21 mouse cellular contexts compared by ENCODE assay signal in the genomic region with DNA sequence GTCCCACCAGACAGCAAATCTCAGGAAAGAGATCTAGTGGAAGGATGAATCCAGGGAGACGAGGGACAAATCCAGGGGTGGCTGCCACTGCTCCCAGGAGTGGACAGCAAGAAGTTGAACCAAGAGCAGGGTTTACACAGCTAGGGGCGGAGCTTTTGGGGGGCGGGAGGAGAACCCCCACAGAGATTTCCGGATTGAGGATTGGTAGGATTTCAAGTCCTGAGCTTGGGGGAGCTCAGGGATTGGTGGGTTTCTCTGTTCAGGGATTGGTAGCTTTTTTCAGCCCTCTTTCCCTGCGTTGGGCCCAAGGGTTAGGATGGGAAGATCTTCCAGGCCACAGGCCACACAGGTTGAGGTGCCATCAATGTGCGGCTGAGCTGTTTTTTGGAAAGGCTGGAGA. TPM values are rescaled to one million over a fixed set of nuclear protein-coding genes. Genes with fewer than 3 reads are reported as not detected.
DNase-seq lines count a peak whose midpoint lies in the region; TF ChIP-seq lines count a peak whose summit lies in the region.
"Had no signal": no experiment of that assay in that cellular context is flagged by ENCODE, and none has a peak within 500 bp of the region (broad histone marks: within the 10 kb centered on the region; RNA-seq: fewer than 3 reads in every experiment).

No protein-coding gene starts in this region.

- 0 out of 4 replicates have a peak, but pooled peaks cover 0 to 3% of the 10 kb centered on the region in 2 experiments for H3K4me1 ChIP-seq in ES-E14 (ENCODE audit: control insufficient read depth in 2 of 2, insufficient read depth in 2 of 2, low read length in 2 of 2, poor library complexity in 1 of 2)

- H3K36me3 ChIP-seq in ES-E14 (ENCODE audit: control insufficient read depth, insufficient read depth, low read length, poor library complexity, severe bottlenecking) = no peaks in the 10 kb centered on the region
- H3K36me3 ChIP-seq: embryonic facial prominence, embryonic 10.5 days; embryonic facial prominence, embryonic 12.5 days; forebrain, embryonic 12.5 days; forebrain, embryonic 15.5 days had no signal

- H3K27ac ChIP-seq in ES-E14 (ENCODE audit: insufficient read depth, low read depth, low read length, poor library complexity, severe bottlenecking) = no peak overlapping the region
- H3K27ac ChIP-seq: embryonic facial prominence, embryonic 10.5 days; embryonic facial prominence, embryonic 12.5 days; forebrain, embryonic 12.5 days; forebrain, embryonic 15.5 days had no signal

- peak; percentile 62 for DNase-seq in heart, adult 11 months
- no peak for DNase-seq in heart, postnatal 36 days
- DNase-seq in ES-CJ7 (ENCODE audit: low read depth, low spot score) (peak; percentile 62), ES-E14 (ENCODE audit: low read depth, low spot score) (no peak), ZHBTc4 (ENCODE audit: low read depth, low spot score) (peak; percentile 78)
- DNase-seq in adrenal gland, postnatal 25 days = no peak
- DNase-seq in gastrocnemius, adult 18-20 months (ENCODE audit: low spot score) = no peak
- DNase-seq in right cerebral cortex, postnatal 14 days = no peak
- DNase-seq: adrenal gland, adult 2 months; adrenal gland, postnatal 10 days; adrenal gland, postnatal 36 days; cerebellum, adult 11-12 months; cerebellum, adult 2 months; cerebellum, adult 9-10 months; cerebellum, postnatal 25 days; forebrain, postnatal 0 days had no signal

- in situ Hi-C loops in ES-E14 (cut with MboI; ENCODE audit: low sequenced_read_pairs in 2 of 2, unreplicated experiment in 2 of 2) = loop anchor here (10.0 to 25.0 kb wide), 2 partner anchors 157 to 379 kb away; partner anchors contain the start of gene Pmp22 (in 1 of the 2)

- H3K4me3 ChIP-seq in ES-E14 (ENCODE audit: insufficient read depth in 1 of 2, low read depth in 1 of 2, low read length in 2 of 2, poor library complexity in 1 of 2, severe bottlenecking in 1 of 2) = no peak overlapping the region

- intact Hi-C loops in heart, postnatal 36 days (cut with DNase I) = loop anchor here (2.0 to 5.0 kb wide), 2 partner anchors 51 to 374 kb away; no protein-coding TSS in a partner anchor

- H3K9me3 ChIP-seq in ES-E14 (ENCODE audit: control insufficient read depth, insufficient read depth, low read depth, low read length) = no peaks in the 10 kb centered on the region
- H3K9me3 ChIP-seq: embryonic facial prominence, embryonic 10.5 days; embryonic facial prominence, embryonic 12.5 days; forebrain, embryonic 12.5 days; forebrain, embryonic 15.5 days had no signal

- no peak overlapping the region for H3K9ac ChIP-seq in ES-E14 (ENCODE audit: insufficient read depth, low read depth, low read length, poor library complexity, severe bottlenecking)
- H3K9ac ChIP-seq: embryonic facial prominence, embryonic 12.5 days; forebrain, embryonic 15.5 days had no signal

TF ChIP-seq in ES-E14, 5 proteins besides CTCF, POLR2A, EP300 and RAD21:
- TF ChIP-seq MAFK (IDR thresholded peaks at IDR 0.05; ENCODE audit: insufficient read depth, low read depth, low read length) = no peak
- TF ChIP-seq CHD2 (IDR thresholded peaks at IDR 0.05; ENCODE audit: low read depth, low read length) = peak; percentile 44; the same call in 1 of the 2 replicates

RNA-seq across cellular contexts. Expression of gene Gm10428, which starts 5.0 kb away (rescaled TPM):
- total RNA-seq in heart, postnatal 36 days (2021) = not detected
- total RNA-seq in ES-E14 (2012; rRNA removed) = not detected in 2 replicates
- total RNA-seq in adrenal gland, postnatal 25 days (2021) = not detected in 2 replicates
- total RNA-seq in gastrocnemius, adult 18-20 months (2021) = not detected
- total RNA-seq: adrenal gland, adult 2 months; adrenal gland, postnatal 10 days; adrenal gland, postnatal 36 days; forebrain, postnatal 0 days; MEL had no signal

RNA-seq across cellular contexts. Expression of gene Zfp287, which starts 26.2 kb away (rescaled TPM):
- 1 to 10 TPM; 2.0 to 2.6 TPM for total RNA-seq in heart, postnatal 36 days (2021)
- total RNA-seq in ES-E14 (2012; rRNA removed) = 2.2 and 3.6 TPM in 2 replicates
- 4.4 and 5.4 TPM in 2 replicates for total RNA-seq in adrenal gland, postnatal 25 days (2021)
- 1 to 10 TPM in 1 of 2 experiments, under 1 TPM in 1; 0.96 to 1.3 TPM for total RNA-seq in gastrocnemius, adult 18-20 months (2021)
- total RNA-seq: MEL had no signal

RNA-seq across cellular contexts. Expression of gene Zfp286, which starts 31.4 kb away (rescaled TPM):
- 1 to 10 TPM in 1 of 2 experiments, under 1 TPM in 1; 0.70 to 1.1 TPM for total RNA-seq in heart, postnatal 36 days (2021)
- total RNA-seq in ES-E14 (2012; rRNA removed) = 6.3 and 9.1 TPM in 2 replicates
- total RNA-seq in adrenal gland, postnatal 25 days (2021) = 2.1 and 2.5 TPM in 2 replicates
- 1 to 10 TPM; 1.1 to 1.4 TPM for total RNA-seq in gastrocnemius, adult 18-20 months (2021)
- total RNA-seq: MEL had no signal

Comparison
In these comparisons a context has a peak if more than half of its experiments do, and no peak if none do; other contexts are left out.
1. DNase-seq: peak in heart, adult 11 months (single experiment), ES-CJ7 (single experiment) and ZHBTc4 (single experiment); none in heart, postnatal 36 days (0 of 2), ES-E14 (single experiment), adrenal gland, postnatal 25 days (single experiment), gastrocnemius, adult 18-20 months (single experiment) and right cerebral cortex, postnatal 14 days (single experiment).